Mouse (Mus musculus) bone marrow, adult 2 months (tissue): ENCODE results near the gene D330020A13Rik.

Experiments
- CTCF ChIP-seq: fragments of 200-500 bp; IDR thresholded peaks from 2 replicates; pipeline ENCODE4 v1.5.1; 2011; ENCODE audit warnings: low read length, control low read depth; ENCODE audit not compliant: control insufficient read depth, insufficient read depth
- POLR2A ChIP-seq: fragments of 200-500 bp; IDR thresholded peaks from 2 replicates; pipeline ENCODE4 v1.6.1; 2011; ENCODE audit warnings: low read depth, mild to moderate bottlenecking, control low read depth, low read length, borderline replicate concordance; ENCODE audit not compliant: control insufficient read depth

- TF ChIP-seq POLR2A, result no peak
- TF ChIP-seq CTCF, result no peak
These were observed 8.7 kb downstream of the D330020A13Rik start for GRCm38 (mm10) chr6:120302755-120303316.
